Mouse (Mus musculus) T-cell, adult 2 months (primary cell): ENCODE data around the gene Dlg2.

ENCODE experiments used
- DNase-seq: peaks from one replicate; pipeline ENCODE4 v3.0.0; 2022; ENCODE audit warnings: low spot score

Dlg2 gene

DNA sequence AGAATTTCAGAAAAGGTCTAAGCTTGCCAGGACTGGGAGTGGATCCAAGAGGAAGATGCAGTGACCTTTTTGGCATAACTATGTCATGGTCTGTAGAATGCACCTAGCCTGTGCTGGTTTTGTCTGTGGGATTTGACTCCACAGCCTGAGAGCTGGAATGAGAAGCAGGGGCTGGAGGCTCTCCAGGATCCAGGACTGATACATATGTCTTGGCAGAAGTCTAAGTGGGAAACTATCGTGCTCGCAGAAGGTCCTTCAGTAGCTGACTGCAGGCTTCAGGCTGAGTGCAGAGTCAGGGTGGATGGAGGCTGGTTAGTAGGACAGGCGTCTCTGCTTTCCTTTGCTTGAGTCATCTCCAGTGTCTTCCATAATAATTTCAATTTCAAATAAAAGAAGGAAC is 807.7 kb downstream of the Dlg2 start:
- DNase-seq, result no peak

DNA sequence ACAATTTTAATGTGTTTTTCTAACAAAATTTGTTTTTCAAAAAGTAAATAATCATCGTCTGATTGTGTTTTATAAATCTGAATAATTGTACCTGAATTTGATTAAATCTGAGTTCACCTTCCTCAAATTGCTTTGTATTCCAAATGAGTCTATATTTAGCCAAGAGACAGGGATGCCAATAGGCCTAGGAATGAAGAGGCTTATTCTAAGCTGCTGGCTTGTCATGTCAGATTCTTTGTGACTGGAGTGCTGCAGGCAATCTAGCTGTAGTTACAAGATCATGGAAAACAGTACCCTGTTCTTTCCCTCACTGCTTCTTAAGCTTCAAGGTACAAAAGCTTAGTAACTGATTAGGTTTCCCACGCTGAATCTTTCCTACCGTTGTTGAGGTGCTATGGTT is 811.9 kb downstream of the Dlg2 start:
- DNase-seq, result no peak

DNA sequence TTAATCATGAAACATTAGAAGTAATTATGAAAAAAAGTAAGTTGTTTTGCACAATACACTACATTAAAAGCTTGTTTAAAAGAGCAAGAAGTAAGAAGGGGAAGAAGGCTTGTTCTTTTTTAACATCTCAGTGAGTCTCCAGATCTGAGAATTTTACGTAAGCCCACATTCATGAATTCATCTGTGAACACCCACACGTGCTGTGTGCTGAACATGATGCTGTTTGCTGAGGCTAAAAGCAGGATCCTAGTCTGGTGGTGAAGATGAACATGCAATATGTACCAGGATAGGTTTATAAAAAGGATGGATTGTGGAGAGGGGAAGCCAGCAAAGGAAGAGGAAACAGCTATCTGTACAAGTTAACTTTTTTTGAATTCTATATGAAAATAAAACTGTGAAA is 819.7 kb downstream of the Dlg2 start:
- DNase-seq, result no peak

DNA sequence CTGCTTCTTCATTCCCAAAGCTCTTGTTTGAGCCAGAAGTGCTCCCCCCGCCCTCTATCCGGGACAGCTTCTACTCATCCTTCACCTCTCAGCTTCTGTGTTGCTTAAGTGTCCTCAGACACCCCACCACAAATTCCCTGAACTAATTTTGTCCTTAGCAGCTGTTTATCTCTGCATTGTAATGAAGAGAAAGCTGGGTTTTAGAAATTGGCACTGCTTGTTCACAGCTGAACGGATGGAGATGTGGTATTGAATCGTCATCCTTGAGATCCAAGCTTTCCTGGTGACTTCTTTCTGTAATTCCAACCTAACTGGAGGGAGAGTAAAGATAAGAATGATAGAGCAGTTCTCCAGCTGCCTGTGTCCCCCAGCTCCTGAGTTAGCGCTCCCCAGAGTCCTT is 834.7 kb downstream of the Dlg2 start:
- DNase-seq, result no peak

DNA sequence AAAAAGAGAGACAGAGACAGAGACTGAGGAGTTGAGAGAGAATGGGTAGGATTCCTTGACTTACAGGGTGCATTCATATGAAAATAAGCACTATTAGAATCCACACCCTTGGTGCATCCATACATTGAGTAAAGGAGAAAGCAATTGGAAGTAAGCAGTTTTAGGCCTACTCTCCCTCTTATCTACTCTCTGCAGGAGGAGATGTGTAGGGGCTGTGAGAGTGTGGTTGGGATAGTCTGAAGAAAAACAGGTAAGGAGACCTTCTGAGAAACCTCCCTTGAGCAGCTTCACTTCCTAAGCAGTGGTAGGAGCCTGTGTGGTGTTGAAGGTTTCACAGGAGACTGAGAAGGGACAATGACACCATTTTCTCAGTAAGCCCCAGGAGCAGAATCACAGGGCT is 868.6 kb downstream of the Dlg2 start:
- DNase-seq, result no peak

GRCm38 (mm10) chr7:91369821-91370321 is 893.4 kb downstream of the Dlg2 start:
- DNase-seq, result no peak

DNA sequence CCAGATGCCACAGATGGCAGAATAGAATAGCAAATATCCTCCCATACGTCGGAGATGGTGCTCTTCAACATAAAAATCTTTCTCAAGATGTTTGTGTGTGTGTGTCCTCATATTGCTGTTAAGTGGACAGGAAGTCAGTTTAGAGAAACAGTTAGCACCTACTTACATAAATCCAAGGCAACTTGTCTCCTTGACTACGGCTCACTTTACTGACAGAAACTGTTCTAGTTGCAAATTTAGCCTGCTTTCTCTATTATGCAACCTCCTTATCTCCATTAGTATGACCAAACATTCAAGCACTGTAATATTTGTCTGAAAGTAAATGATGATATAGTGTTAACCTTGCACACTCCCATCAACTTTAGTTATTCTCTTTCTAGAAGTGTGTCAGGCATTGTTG is 905.8 kb downstream of the Dlg2 start:
- DNase-seq, result no peak

DNA sequence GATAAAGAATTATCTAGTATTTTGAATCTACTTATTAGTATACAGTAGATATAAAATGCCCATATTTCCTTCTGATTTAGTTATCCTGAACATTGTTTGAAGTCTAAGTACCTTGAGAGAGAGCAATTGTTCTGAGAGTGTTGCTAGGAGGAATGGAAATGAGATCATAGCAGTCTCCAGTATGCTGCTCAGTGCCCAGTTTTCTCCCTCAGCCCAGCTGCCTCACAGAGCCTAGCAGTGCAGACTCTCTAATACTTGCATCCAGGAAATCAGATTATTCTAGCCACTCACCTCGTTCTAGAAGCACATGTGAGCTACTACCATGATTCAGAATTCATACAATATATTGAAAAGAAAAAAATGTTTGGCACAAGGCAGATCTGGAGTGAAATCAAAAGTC is 907.4 kb downstream of the Dlg2 start:
- DNase-seq, result no peak

- no peak for DNase-seq
Observed at GRCm38 (mm10) chr7:91389272-91389671, 912.8 kb downstream of the Dlg2 start.

- DNase-seq, result no peak
Observed at GRCm38 (mm10) chr7:91397827-91398226, 921.4 kb downstream of the Dlg2 start.

DNA sequence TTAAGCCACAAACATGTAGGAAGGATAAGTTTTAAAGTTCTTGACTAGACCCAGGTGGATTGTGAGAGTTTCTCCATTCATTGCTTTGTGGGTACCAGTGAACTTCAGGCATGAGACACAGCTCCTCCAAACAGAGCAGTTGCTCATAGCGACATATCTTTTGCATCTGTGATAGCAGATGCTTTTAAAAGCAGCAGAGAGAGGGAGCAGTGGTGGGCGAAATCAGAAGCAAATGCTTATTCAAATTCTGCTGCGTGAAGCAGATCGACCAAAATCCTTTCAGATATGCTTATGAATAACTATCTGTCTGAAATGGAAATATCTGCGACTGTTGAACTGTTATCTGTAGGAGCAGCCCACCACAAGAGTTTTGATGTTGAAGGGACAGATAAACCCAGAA is 935.6 kb downstream of the Dlg2 start:
- DNase-seq, result no peak

GRCm38 (mm10) chr7:91414150-91414549 is 937.7 kb downstream of the Dlg2 start:
- no peak for DNase-seq

- DNase-seq, result no peak
Observed at GRCm38 (mm10) chr7:91414749-91415148, 938.3 kb downstream of the Dlg2 start.

- DNase-seq, result no peak
Observed at GRCm38 (mm10) chr7:91420215-91420614, 943.7 kb downstream of the Dlg2 start.

DNA sequence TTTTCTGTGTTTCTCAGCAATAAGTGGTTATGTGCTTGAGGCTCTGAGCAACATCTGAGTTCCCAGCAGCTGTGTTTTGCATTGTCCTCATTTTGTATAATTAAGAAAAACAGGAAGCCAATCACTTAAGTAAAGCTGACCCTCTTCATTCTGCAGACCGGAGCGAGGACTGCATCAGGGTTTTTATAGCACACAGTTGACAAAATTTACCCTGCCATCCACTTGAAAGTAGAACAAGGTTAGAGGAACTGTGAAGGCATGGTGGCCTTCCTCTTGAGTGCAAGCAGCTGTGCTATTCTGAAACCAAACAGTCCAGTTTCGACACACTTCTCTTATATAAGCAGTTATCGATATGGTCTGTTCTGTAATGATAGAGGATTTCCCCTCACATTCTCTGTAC is 947.3 kb downstream of the Dlg2 start:
- DNase-seq, result no peak

DNA sequence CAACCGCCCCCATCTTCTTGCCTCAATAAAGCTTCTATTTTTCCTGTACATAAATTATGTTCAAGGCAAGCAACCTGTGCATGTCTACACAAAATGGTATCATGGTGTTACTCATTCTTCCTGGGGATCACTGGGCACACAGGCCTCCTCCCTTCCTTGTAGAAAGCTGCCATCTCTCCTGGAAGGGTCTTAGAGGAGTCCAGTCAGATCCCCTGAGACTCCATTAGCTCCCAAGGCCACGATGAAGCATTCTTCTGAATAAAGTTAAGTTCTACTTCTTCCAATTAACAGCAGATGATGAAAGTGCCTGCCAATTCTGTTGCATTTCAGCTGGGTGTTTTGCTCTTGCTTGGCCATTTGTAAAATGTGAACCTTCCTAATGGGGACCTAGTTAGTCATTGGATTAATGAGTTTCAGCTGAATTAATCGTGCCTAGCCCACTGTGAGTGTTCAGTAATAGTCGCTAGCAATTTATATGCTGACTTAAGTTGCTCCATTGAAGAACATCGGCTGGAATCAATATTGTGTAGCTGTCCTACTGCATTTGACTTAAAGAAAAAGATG is 953.3 kb downstream of the Dlg2 start:
- DNase-seq, result no peak

DNA sequence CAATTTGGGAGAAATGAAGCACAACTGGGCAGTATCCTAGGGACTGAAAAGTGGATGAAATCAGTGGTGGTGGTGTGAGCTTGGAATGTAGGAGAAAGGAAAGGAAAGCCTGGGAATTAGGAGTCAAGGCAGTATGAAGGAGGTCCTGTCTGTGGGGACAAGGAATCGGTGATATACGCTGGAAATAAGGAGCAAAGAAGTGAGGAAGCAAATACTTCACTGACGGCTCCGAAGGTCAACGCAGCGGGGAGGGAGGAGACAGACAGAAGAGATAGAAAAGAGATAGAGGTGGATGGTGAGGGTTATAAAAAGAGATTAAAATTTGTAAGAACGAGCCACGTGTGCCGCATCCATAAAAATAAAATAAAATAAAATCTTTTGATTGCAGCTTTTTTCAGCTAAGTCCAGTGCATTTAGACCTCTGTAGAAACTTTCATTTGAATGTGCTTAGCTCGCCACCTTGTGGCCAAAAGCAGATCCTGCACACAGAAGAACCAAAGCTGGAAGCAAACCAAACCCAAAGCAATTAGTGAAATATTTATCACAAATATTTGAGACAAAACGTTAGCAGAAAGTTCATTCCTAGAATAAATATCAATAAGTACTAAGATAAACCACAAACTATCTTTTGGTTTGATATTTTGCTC is 955.2 kb downstream of the Dlg2 start:
- DNase-seq, result no peak

DNA sequence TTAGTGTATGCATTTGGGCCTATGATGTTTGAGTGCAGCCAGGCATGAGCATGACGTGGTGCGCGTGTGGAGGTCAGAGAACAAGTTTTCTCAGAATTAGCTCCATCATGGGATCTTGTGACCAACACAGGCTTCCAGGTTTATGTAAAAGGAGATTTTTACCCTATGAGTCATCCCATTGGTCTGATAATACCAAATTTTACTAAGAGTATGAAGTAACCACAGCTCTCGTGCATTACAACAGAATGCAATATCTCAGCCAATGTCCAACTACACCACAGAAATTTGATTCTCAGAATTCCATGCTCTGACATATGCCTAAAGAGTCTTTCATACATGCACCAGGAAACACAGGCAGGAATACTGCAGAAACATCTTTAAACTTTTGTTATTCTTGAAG is 956.1 kb downstream of the Dlg2 start:
- DNase-seq, result no peak

GRCm38 (mm10) chr7:91434739-91435138 is 958.3 kb downstream of the Dlg2 start:
- no peak for DNase-seq

- no peak for DNase-seq
Observed at GRCm38 (mm10) chr7:91440326-91440725, 963.9 kb downstream of the Dlg2 start.

GRCm38 (mm10) chr7:91442447-91443376 is 966.2 kb downstream of the Dlg2 start:
- no peak for DNase-seq

DNA sequence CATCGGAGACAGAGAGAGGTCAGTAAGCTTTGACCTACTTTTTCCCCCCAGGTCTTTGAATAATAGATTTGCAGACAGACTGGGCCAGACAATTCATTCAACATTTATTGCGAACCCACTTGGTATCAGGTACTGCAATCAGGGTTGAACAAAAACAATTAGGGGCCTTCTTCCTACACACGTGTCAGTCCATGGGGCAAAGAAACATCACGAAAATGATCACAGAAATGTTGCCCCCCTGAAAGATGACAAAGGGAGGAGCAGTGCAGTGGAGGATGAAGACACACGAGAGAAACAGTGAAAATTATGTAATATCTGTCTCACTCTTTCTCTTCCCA is 966.9 kb downstream of the Dlg2 start:
- DNase-seq, result no peak

- DNase-seq, result no peak
Observed at GRCm38 (mm10) chr7:91443913-91444312, 967.4 kb downstream of the Dlg2 start.
